Mouse (Mus musculus): ENCODE results near the gene Slit1.

Gene Slit1

GRCm38 (mm10) chr19:41743396-41743795 is at the start of gene Slit1:
Gene Slit1, minus strand, starts transcription at chr19:41743665.
- no peak for DNase-seq (ENCODE audit: low spot score)

GRCm38 (mm10) chr19:41792934-41793486 is 49.5 kb upstream of the Slit1 start:
- no peak for DNase-seq (ENCODE audit: low spot score)

- no peak for DNase-seq (ENCODE audit: low spot score)
These were observed 47.9 kb upstream of the Slit1 start for GRCm38 (mm10) chr19:41791384-41791783.

GRCm38 (mm10) chr19:41789110-41789961 is 45.9 kb upstream of the Slit1 start:
- no peak for DNase-seq (ENCODE audit: low spot score)

GRCm38 (mm10) chr19:41786896-41787295 is 43.4 kb upstream of the Slit1 start:
- no peak for DNase-seq (ENCODE audit: low spot score)

- DNase-seq (ENCODE audit: low spot score), result peak; percentile 27
These were observed 34.0 kb upstream of the Slit1 start for GRCm38 (mm10) chr19:41777514-41777913.

- DNase-seq (ENCODE audit: low spot score), result no peak
These were observed 25.2 kb upstream of the Slit1 start for GRCm38 (mm10) chr19:41768711-41769110.

GRCm38 (mm10) chr19:41766628-41767027 is 23.2 kb upstream of the Slit1 start:
- no peak for DNase-seq (ENCODE audit: low spot score)

- DNase-seq (ENCODE audit: low spot score), result peak; percentile 82
These were observed 20.6 kb upstream of the Slit1 start for GRCm38 (mm10) chr19:41763870-41764660.

- peak; percentile 32 for DNase-seq (ENCODE audit: low spot score)
These were observed 18.1 kb upstream of the Slit1 start for GRCm38 (mm10) chr19:41761529-41761928.

GRCm38 (mm10) chr19:41759765-41760164 is 16.3 kb upstream of the Slit1 start:
- DNase-seq (ENCODE audit: low spot score), result peak; percentile 15

- DNase-seq (ENCODE audit: low spot score), result no peak
These were observed 15.8 kb upstream of the Slit1 start for GRCm38 (mm10) chr19:41759270-41759669.

GRCm38 (mm10) chr19:41754760-41755159 is 11.3 kb upstream of the Slit1 start:
- no peak for DNase-seq (ENCODE audit: low spot score)

GRCm38 (mm10) chr19:41751906-41752305 is 8.4 kb upstream of the Slit1 start:
- no peak for DNase-seq (ENCODE audit: low spot score)

GRCm38 (mm10) chr19:41747436-41747835 is 4.0 kb upstream of the Slit1 start:
- peak; percentile 62 for DNase-seq (ENCODE audit: low spot score)

GRCm38 (mm10) chr19:41745941-41746557 is 2.6 kb upstream of the Slit1 start:
- no peak for DNase-seq (ENCODE audit: low spot score)

GRCm38 (mm10) chr19:41738896-41739295 is 4.6 kb downstream of the Slit1 start:
- DNase-seq (ENCODE audit: low spot score), result no peak

GRCm38 (mm10) chr19:41738429-41738805 is 5.0 kb downstream of the Slit1 start:
- no peak for DNase-seq (ENCODE audit: low spot score)

- DNase-seq (ENCODE audit: low spot score), result peak; percentile 65
These were observed 5.6 kb downstream of the Slit1 start for GRCm38 (mm10) chr19:41737657-41738428.

- DNase-seq (ENCODE audit: low spot score), result no peak
These were observed 8.8 kb downstream of the Slit1 start for GRCm38 (mm10) chr19:41734685-41735084.

- no peak for DNase-seq (ENCODE audit: low spot score)
These were observed 18.0 kb downstream of the Slit1 start for GRCm38 (mm10) chr19:41725491-41725890.

All from MN1 (cell line).